Mouse (Mus musculus) heart, adult 2 months (tissue): ENCODE measurements at regions not wholly inside any gene's neighbourhood (a gene's known extent, or its start where the extent isn't known, plus 50 kb on each side); places are given as distances from the start of the nearest gene placed in this dataset.

Experiments used
- CTCF ChIP-seq: fragments of 200-600 bp; IDR thresholded peaks from 2 replicates; pipeline ENCODE4 v1.8.1; 2022; ENCODE audit warnings: antibody characterized with exemption, mild to moderate bottlenecking, moderate library complexity
- POLR2A ChIP-seq: fragments of 200-500 bp; IDR thresholded peaks from 2 replicates; pipeline ENCODE4 v1.6.1; 2011; ENCODE audit warnings: mild to moderate bottlenecking, low read depth, low read length, control low read depth; ENCODE audit not compliant: insufficient read depth

DNA sequence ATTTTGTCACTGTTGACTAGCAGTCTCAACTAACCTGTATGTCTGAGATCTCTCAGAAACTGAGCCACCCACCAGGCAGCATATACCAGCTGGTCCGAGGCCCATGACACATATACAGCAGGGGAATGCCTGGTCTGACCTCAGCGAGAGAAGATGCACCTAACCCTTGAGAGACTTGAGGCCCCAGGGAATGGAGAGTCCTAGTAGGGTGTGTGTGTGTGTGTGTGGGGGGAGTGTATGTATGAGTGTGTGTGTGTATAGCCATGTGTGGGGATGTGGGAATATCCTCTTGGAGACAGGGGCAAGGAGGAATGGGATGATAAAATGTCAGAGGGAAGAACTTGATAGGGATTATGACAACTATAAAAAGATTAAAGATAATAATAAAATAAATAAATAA is 113.4 kb upstream of the Slco6d1 start:
- TF ChIP-seq POLR2A = no peak
- no peak for TF ChIP-seq CTCF
